Mouse (Mus musculus) forelimb bud, embryonic 11.5 days (tissue): Measurements from ENCODE around the gene Hip1.
A peak's percentile ranks its signal among the peaks of the same experiment; 100 is the strongest.
"Not testable (repeated sequence)": the region's sequence is repeated elsewhere in the genome, so short reads cannot be mapped to it uniquely, and the experiment has no call there.

Experiments
- DNase-seq: peaks from one replicate; pipeline ENCODE4 v3.0.0-alpha.2; 2012; ENCODE audit warnings: low read depth, low spot score

The Hip1 gene

GRCm38 (mm10) chr5:135369787-135370654, 174.9 kb downstream of the Hip1 start, which contains the start of gene Nsun5:
Nsun5 (plus strand) TSS chr5:135369953.
- DNase-seq = peak; percentile 95

DNA sequence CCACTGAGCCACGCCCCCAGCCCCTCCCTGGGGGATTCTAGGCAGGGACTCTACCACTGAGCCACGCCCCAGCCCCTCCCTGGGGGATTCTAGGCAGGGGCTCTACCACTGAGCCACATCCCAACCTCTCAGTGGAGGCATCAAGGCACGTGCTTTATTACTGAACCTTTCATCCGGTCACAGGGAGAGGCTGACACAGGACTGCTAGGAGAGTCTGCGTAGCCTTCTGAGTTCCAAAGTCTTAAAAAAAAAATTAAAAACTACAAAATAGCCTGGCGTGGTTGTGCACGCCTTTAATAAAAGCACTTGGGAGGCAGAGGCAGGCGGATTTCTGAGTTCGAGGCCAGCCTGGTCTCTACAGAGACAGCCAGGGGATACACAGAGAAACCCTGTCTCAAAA, 175.7 kb downstream of the Hip1 start:
- DNase-seq = not testable (repeated sequence)

GRCm38 (mm10) chr5:135368312-135368711, 176.6 kb downstream of the Hip1 start:
- DNase-seq = no peak

GRCm38 (mm10) chr5:135367841-135368240, 177.1 kb downstream of the Hip1 start:
- DNase-seq = no peak

DNA sequence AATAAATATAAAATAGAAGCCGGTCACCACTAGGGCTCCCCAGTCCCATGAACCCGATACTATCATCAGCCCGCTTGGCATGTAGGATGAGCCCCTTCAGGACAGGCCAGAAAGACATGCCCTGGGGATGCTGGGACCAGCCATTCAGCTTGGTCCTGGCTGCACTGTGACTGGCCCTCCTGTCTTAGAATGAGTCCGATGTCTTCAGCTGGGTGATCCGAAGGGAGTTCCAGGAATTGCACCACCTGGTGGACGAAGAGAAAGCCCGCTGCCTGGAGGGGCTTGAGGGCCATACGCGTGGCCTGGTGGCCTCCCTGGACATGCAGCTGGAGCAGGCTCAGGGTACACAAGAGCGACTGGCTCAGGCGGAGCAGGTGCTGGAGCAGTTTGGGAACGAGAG, 181.4 kb downstream of the Hip1 start:
- DNase-seq = peak; percentile 67

GRCm38 (mm10) chr5:135362572-135362971, 182.3 kb downstream of the Hip1 start:
- DNase-seq = no peak

DNA sequence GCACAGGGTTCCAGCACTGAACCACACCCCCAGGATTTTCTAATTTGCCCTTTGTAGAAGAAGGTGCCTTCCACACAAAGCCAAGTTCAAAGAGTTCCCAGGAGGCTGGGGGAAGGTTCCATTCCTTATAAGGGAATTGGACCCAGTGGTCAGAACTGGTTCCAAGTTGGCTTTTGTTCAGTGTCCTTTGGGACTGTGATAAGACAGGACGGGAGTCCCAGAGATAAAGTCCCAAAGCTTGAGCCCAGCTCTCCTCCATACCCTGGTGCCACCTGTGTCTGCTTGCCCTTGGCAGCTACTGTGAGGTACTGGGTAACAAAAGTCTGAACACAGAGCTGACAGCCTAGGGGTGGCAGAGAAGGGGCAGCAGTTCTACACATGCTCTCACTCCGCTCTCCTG, 185.1 kb downstream of the Hip1 start:
- no peak for DNase-seq

DNA sequence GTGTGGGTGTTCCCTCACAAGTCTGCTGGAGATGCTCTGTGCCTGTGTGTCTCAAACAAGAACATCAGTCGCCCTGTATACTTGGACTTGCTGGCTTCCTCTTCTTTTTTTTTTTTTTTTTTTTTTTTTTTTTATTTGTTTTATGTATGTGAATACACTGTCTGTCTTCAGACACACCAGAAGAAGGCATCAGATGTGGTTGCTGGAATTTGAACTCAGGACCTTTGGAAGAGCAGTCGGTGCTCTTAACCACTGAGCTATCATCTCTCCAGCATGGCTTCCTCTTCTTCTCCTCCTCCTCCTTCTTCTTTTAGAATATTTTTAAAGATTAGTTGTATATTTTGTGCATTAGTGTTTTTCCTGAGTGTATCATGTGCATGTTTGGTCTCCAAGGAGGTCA, 187.4 kb downstream of the Hip1 start:
- DNase-seq = peak; percentile 14
